Mouse (Mus musculus): ENCODE data around the gene Gm6096. TPM values are rescaled to one million over a fixed set of nuclear protein-coding genes. Genes with fewer than 3 reads are reported as not detected.

Gene Gm6096
- polyA plus RNA-seq, 1 experiment from 2014 or later: not detected

GRCm38 (mm10) chr7:34242176-34242575, 8.7 kb upstream of the Gm6096 start:
- Histone ChIP-seq H3K9ac (no peak overlapping the region), H3K4me3 (replicated peaks) (no peak overlapping the region), H3K27ac (no peak overlapping the region), H3K9me3 (replicated peaks) (no peaks in the 10 kb centered on the region), H3K36me3 (peaks cover 89% of the 10 kb centered on the region), H3K4me1 (no peaks in the 10 kb centered on the region), H3K4me2 (no peak overlapping the region), H3K27me3 (no peaks in the 10 kb centered on the region)
- 95% methylated on average over 11 of the region's 11 CpGs for WGBS
- ATAC-seq (replicated peaks; ENCODE audit: low FRiP score): no peak

- Histone ChIP-seq H3K27ac (no peak overlapping the region), H3K4me1 (no peaks in the 10 kb centered on the region), H3K27me3 (no peaks in the 10 kb centered on the region), H3K36me3 (peaks cover 91% of the 10 kb centered on the region), H3K9me3 (replicated peaks) (no peaks in the 10 kb centered on the region), H3K9ac (no peak overlapping the region), H3K4me2 (no peak overlapping the region), H3K4me3 (replicated peaks) (no peak overlapping the region)
- 79% methylated on average over 3 of the region's 3 CpGs for WGBS
- ATAC-seq (replicated peaks; ENCODE audit: low FRiP score): no peak
Measured at GRCm38 (mm10) chr7:34246870-34247499, 3.9 kb upstream of the Gm6096 start.

- Histone ChIP-seq H3K4me3 (replicated peaks) (no peak overlapping the region), H3K4me2 (no peak overlapping the region), H3K9ac (no peak overlapping the region), H3K36me3 (peaks cover 86% of the 10 kb centered on the region), H3K27ac (no peak overlapping the region), H3K27me3 (no peaks in the 10 kb centered on the region), H3K4me1 (no peaks in the 10 kb centered on the region), H3K9me3 (replicated peaks) (no peaks in the 10 kb centered on the region)
- no peak for ATAC-seq (replicated peaks; ENCODE audit: low FRiP score)
- WGBS: 64% methylated on average over 2 of the region's 2 CpGs
Measured at GRCm38 (mm10) chr7:34252030-34252429, 1.2 kb downstream of the Gm6096 start.

- 0 out of 2 replicates have a peak overlapping the region, but pooled peaks have one; percentile 41 for H3K27ac ChIP-seq
- H3K9ac ChIP-seq: no peak overlapping the region
- ATAC-seq (replicated peaks; ENCODE audit: low FRiP score): no peak
- H3K4me2 ChIP-seq: no peak overlapping the region
- H3K4me3 ChIP-seq (replicated peaks): no peak overlapping the region
- WGBS: 52% methylated on average over 3 of the region's 3 CpGs
- no peaks in the 10 kb centered on the region for H3K27me3 ChIP-seq
- no peaks in the 10 kb centered on the region for H3K9me3 ChIP-seq (replicated peaks)
- peaks cover 87% of the 10 kb centered on the region for H3K36me3 ChIP-seq
- no peaks in the 10 kb centered on the region for H3K4me1 ChIP-seq
Measured at GRCm38 (mm10) chr7:34255137-34255536, 4.3 kb downstream of the Gm6096 start.

GRCm38 (mm10) chr7:34255916-34256315, 5.1 kb downstream of the Gm6096 start:
- Histone ChIP-seq H3K27ac (peak overlapping the region; percentile 76), H3K4me2 (no peak overlapping the region), H3K9me3 (replicated peaks) (no peaks in the 10 kb centered on the region), H3K4me3 (replicated peaks) (no peak overlapping the region), H3K4me1 (no peaks in the 10 kb centered on the region), H3K9ac (no peak overlapping the region), H3K27me3 (no peaks in the 10 kb centered on the region), H3K36me3 (peaks cover 83% of the 10 kb centered on the region)
- ATAC-seq (replicated peaks; ENCODE audit: low FRiP score): no peak
- 85% methylated on average over 1 of the region's 1 CpGs for WGBS

GRCm38 (mm10) chr7:34257279-34257678, 6.4 kb downstream of the Gm6096 start:
- 72% methylated on average over 9 of the region's 9 CpGs for WGBS

GRCm38 (mm10) chr7:34258407-34258806, 7.6 kb downstream of the Gm6096 start:
- Histone ChIP-seq H3K27me3 (no peaks in the 10 kb centered on the region), H3K9me3 (replicated peaks) (no peaks in the 10 kb centered on the region), H3K9ac (no peak overlapping the region), H3K27ac (no peak overlapping the region), H3K4me2 (no peak overlapping the region), H3K4me1 (no peaks in the 10 kb centered on the region), H3K36me3 (peaks cover 84% of the 10 kb centered on the region), H3K4me3 (replicated peaks) (no peak overlapping the region)
- no peak for ATAC-seq (replicated peaks; ENCODE audit: low FRiP score)
- WGBS: 88% methylated on average over 1 of the region's 1 CpGs

More at GRCm38 (mm10) chr7:34257279-34257678, 6.4 kb downstream of the Gm6096 start:
- no peaks in the 10 kb centered on the region for H3K9me3 ChIP-seq (replicated peaks)
- H3K9ac ChIP-seq: no peak overlapping the region
- no peak overlapping the region for H3K4me2 ChIP-seq
- H3K27me3 ChIP-seq: no peaks in the 10 kb centered on the region
- peaks cover 84% of the 10 kb centered on the region for H3K36me3 ChIP-seq
- no peaks in the 10 kb centered on the region for H3K4me1 ChIP-seq
- no peak for ATAC-seq (replicated peaks; ENCODE audit: low FRiP score)
- H3K4me3 ChIP-seq (replicated peaks): no peak overlapping the region
- no peak overlapping the region for H3K27ac ChIP-seq

GRCm38 (mm10) chr7:34263437-34263836, 12.6 kb downstream of the Gm6096 start:
- no peak for ATAC-seq (replicated peaks; ENCODE audit: low FRiP score)
- Histone ChIP-seq H3K27me3 (no peaks in the 10 kb centered on the region), H3K4me3 (replicated peaks) (no peak overlapping the region), H3K4me1 (peaks cover 7% of the 10 kb centered on the region), H3K27ac (no peak overlapping the region), H3K4me2 (no peak overlapping the region), H3K9ac (no peak overlapping the region), H3K36me3 (peaks cover 43% of the 10 kb centered on the region), H3K9me3 (replicated peaks) (no peaks in the 10 kb centered on the region)
- WGBS: 79% methylated on average over 5 of the region's 5 CpGs

- Histone ChIP-seq H3K36me3 (peaks cover 25% of the 10 kb centered on the region), H3K27ac (peak overlapping the region; percentile 20; the same call in 1 of the 2 replicates), H3K4me3 (replicated peaks) (no peak overlapping the region), H3K27me3 (no peaks in the 10 kb centered on the region), H3K9me3 (replicated peaks) (no peaks in the 10 kb centered on the region), H3K9ac (no peak overlapping the region), H3K4me2 (no peak overlapping the region), H3K4me1 (peaks cover 7% of the 10 kb centered on the region)
- WGBS: 59% methylated on average over 5 of the region's 5 CpGs
- no peak for ATAC-seq (replicated peaks; ENCODE audit: low FRiP score)
Measured at GRCm38 (mm10) chr7:34265876-34266346, 15.1 kb downstream of the Gm6096 start.

GRCm38 (mm10) chr7:34266421-34266820, 15.6 kb downstream of the Gm6096 start:
- H3K4me1 ChIP-seq: peaks cover 7% of the 10 kb centered on the region
- H3K27ac ChIP-seq: peak overlapping the region; percentile 20; the same call in 1 of the 2 replicates
- no peaks in the 10 kb centered on the region for H3K9me3 ChIP-seq (replicated peaks)
- ATAC-seq (replicated peaks; ENCODE audit: low FRiP score): no peak
- H3K27me3 ChIP-seq: no peaks in the 10 kb centered on the region
- H3K36me3 ChIP-seq: peaks cover 22% of the 10 kb centered on the region
- no peak overlapping the region for H3K9ac ChIP-seq
- no peak overlapping the region for H3K4me2 ChIP-seq
- H3K4me3 ChIP-seq (replicated peaks): no peak overlapping the region

- Histone ChIP-seq H3K9me3 (replicated peaks) (no peaks in the 10 kb centered on the region), H3K36me3 (peaks cover 3% of the 10 kb centered on the region), H3K4me3 (replicated peaks) (no peak overlapping the region), H3K4me1 (peaks cover 7% of the 10 kb centered on the region), H3K4me2 (no peak overlapping the region), H3K27me3 (no peaks in the 10 kb centered on the region), H3K27ac (0 out of 2 replicates have a peak overlapping the region, but pooled peaks have one; percentile 38), H3K9ac (no peak overlapping the region)
- 70% methylated on average over 1 of the region's 1 CpGs for WGBS
- no peak for ATAC-seq (replicated peaks; ENCODE audit: low FRiP score)
Measured at GRCm38 (mm10) chr7:34268463-34268862, 17.6 kb downstream of the Gm6096 start.

- 70% methylated on average over 4 of the region's 4 CpGs for WGBS
- Histone ChIP-seq H3K27ac (no peak overlapping the region), H3K9ac (no peak overlapping the region), H3K4me3 (replicated peaks) (no peak overlapping the region), H3K9me3 (replicated peaks) (no peaks in the 10 kb centered on the region), H3K4me2 (no peak overlapping the region), H3K4me1 (no peaks in the 10 kb centered on the region), H3K36me3 (peaks cover 10% of the 10 kb centered on the region; the same call in 1 of the 2 replicates), H3K27me3 (no peaks in the 10 kb centered on the region)
- ATAC-seq (replicated peaks; ENCODE audit: low FRiP score): no peak
Measured at GRCm38 (mm10) chr7:34272465-34272864, 21.6 kb downstream of the Gm6096 start.

- no peaks in the 10 kb centered on the region for H3K27me3 ChIP-seq
- ATAC-seq (replicated peaks; ENCODE audit: low FRiP score): no peak
- no peaks in the 10 kb centered on the region for H3K9me3 ChIP-seq (replicated peaks)
- H3K9ac ChIP-seq: no peak overlapping the region
- H3K4me2 ChIP-seq: no peak overlapping the region
- no peak overlapping the region for H3K4me3 ChIP-seq (replicated peaks)
- 96% methylated on average over 3 of the region's 3 CpGs for WGBS
- no peaks in the 10 kb centered on the region for H3K4me1 ChIP-seq
- peaks cover 15% of the 10 kb centered on the region for H3K36me3 ChIP-seq
- H3K27ac ChIP-seq: no peak overlapping the region
Measured at GRCm38 (mm10) chr7:34276066-34276465, 25.2 kb downstream of the Gm6096 start.
